Mouse (Mus musculus): Measurements from ENCODE around the gene A030005L19Rik. TPM values are rescaled to one million over a fixed set of nuclear protein-coding genes. Genes with fewer than 3 reads are reported as not detected.

Gene A030005L19Rik
- polyA plus RNA-seq, 1 experiment from 2014 or later = not detected

DNA sequence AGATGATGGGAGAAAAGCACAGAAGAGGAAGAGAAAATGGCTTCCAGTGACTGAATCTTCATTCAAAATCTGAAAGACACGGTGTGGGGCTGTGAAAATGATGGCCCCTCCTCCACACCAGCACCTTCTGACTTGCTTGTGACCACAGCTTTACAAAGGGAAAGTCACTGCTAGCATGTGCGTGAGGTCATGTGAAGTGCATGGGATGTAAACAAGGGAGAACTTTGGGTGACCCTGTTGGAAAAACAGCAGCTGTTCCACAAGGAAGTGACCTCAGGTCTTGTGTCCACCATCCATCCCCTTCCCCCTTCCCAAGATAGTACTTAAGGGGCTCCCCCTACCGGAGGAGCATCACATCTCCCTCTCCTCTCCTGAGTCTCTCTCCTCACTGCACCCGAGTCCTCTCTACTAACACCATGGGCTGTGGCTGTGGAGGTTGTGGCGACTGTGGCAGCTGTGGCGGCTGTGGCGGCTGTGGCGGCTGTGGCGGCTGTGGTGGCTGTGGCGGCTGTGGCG lies 46.8 kb downstream of the A030005L19Rik start, which contains the start of gene Gm47955:
Gm47955 (plus strand) TSS at position 417 of the 516 bp plus-strand sequence.
- H3K4me1 ChIP-seq (ENCODE audit: control insufficient read depth, insufficient read depth, low read length) = no peaks in the 10 kb centered on the region
- WGBS = 86% methylated on average over 11 of the region's 11 CpGs
- no peak within 1 kb of the TSS for H3K4me3 ChIP-seq (ENCODE audit: low read depth, low read length)
- no peak within 1 kb of the TSS for H3K27ac ChIP-seq (ENCODE audit: low read depth, low read length)
- no peaks in the 10 kb centered on the region for H3K27me3 ChIP-seq (ENCODE audit: control insufficient read depth, insufficient read depth, low read length)
- DNase-seq (ENCODE audit: low spot score) (no peak), ATAC-seq (ENCODE audit: insufficient read depth, low FRiP score, low TSS enrichment) (no peak)
- no peak within 1 kb of the TSS for H3K4me2 ChIP-seq (ENCODE audit: low read depth)
- no peak within 1 kb of the TSS for H3K9ac ChIP-seq (ENCODE audit: low read length)
- H3K36me3 ChIP-seq (ENCODE audit: control insufficient read depth, insufficient read depth, low read length) = no peaks in the 10 kb centered on the region
- no peaks in the 10 kb centered on the region for H3K9me3 ChIP-seq (ENCODE audit: control insufficient read depth, low read length)

Other genes starting within 250 kb of the A030005L19Rik start
- gene Mff, start 188.4 kb upstream of the A030005L19Rik start, polyA plus RNA-seq (2014; fragmentation: Nextera tagmentation; extraction: Ambion mirVana) = 278 and 290 TPM in 2 replicates
- 0.28 TPM in 1 of 2 replicates, not detected in the other for gene Tm4sf20, start 144.9 kb upstream of the A030005L19Rik start, polyA plus RNA-seq (2014; fragmentation: Nextera tagmentation; extraction: Ambion mirVana)
- gene Gm47791, start 142.1 kb upstream of the A030005L19Rik start, polyA plus RNA-seq (2014; fragmentation: Nextera tagmentation; extraction: Ambion mirVana) = not detected in 2 replicates
- 55.0 and 58.4 TPM in 2 replicates for gene Agfg1, start 73.8 kb upstream of the A030005L19Rik start, polyA plus RNA-seq (2014; fragmentation: Nextera tagmentation; extraction: Ambion mirVana)
- gene A030014E15Rik, start 11.6 kb downstream of the A030005L19Rik start, polyA plus RNA-seq (2014; fragmentation: Nextera tagmentation; extraction: Ambion mirVana) = not detected in 2 replicates
- gene Gm6217, start 18.1 kb downstream of the A030005L19Rik start, polyA plus RNA-seq (2014; fragmentation: Nextera tagmentation; extraction: Ambion mirVana) = not detected in 2 replicates
- gene A030003K21Rik, start 30.1 kb downstream of the A030005L19Rik start, polyA plus RNA-seq (2014; fragmentation: Nextera tagmentation; extraction: Ambion mirVana) = not detected in 2 replicates
- gene Gm7544, start 42.7 kb downstream of the A030005L19Rik start, polyA plus RNA-seq (2014; fragmentation: Nextera tagmentation; extraction: Ambion mirVana) = not detected in 2 replicates
- not detected in 2 replicates for gene Gm47955, start 47.0 kb downstream of the A030005L19Rik start, polyA plus RNA-seq (2014; fragmentation: Nextera tagmentation; extraction: Ambion mirVana)
- not detected in 2 replicates for gene Gm47959, start 87.2 kb downstream of the A030005L19Rik start, polyA plus RNA-seq (2014; fragmentation: Nextera tagmentation; extraction: Ambion mirVana)
- gene Slc19a3, start 125.1 kb downstream of the A030005L19Rik start, polyA plus RNA-seq (2014; fragmentation: Nextera tagmentation; extraction: Ambion mirVana) = 0.41 and 0.72 TPM in 2 replicates
- not detected in 2 replicates for gene Krtap28-10, start 129.2 kb downstream of the A030005L19Rik start, polyA plus RNA-seq (2014; fragmentation: Nextera tagmentation; extraction: Ambion mirVana)
- not detected in 2 replicates for gene Gm47969, start 131.6 kb downstream of the A030005L19Rik start, polyA plus RNA-seq (2014; fragmentation: Nextera tagmentation; extraction: Ambion mirVana)
- gene A030005K14Rik, start 146.1 kb downstream of the A030005L19Rik start, polyA plus RNA-seq (2014; fragmentation: Nextera tagmentation; extraction: Ambion mirVana) = not detected in 2 replicates
- gene Krtap28-13, start 147.6 kb downstream of the A030005L19Rik start, polyA plus RNA-seq (2014; fragmentation: Nextera tagmentation; extraction: Ambion mirVana) = not detected in 2 replicates
- not detected in 2 replicates for gene Ccl20, start 203.4 kb downstream of the A030005L19Rik start, polyA plus RNA-seq (2014; fragmentation: Nextera tagmentation; extraction: Ambion mirVana)
- gene Daw1, start 246.4 kb downstream of the A030005L19Rik start, polyA plus RNA-seq (2014; fragmentation: Nextera tagmentation; extraction: Ambion mirVana) = not detected in 2 replicates